Mouse (Mus musculus): ENCODE measurements around the gene Med1.
A peak's percentile ranks its signal among the peaks of the same experiment; 100 is the strongest.

Gene Med1

GRCm38 (mm10) chr11:98149304-98149750, 43.8 kb downstream of the Med1 start:
- DNase-seq (ENCODE audit: low spot score in 2 of 2) = peak; percentile 91 to 94

GRCm38 (mm10) chr11:98148551-98149301, 44.4 kb downstream of the Med1 start:
- peak in 1 of 2 experiments; percentile 24 for DNase-seq (ENCODE audit: low spot score in 2 of 2)

DNA sequence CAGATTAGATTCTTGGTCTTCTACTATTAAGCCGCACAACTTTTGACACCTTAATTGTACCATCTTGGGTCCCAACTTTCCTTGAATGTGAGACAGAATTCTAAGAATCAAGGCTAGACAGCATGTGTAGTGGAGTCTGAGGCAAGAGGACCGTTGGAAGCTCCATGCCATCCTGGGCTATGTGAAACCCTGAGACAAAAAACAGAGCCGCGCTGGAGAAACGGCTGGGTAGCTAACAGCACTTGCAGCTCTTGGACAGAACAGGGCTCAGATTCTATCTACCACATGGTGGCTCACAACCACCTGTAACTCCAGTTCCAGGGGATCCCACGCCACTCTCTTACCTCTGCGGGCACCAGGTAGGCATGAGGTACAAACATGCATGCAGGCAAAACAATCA, 47.2 kb downstream of the Med1 start:
- DNase-seq (ENCODE audit: low spot score in 2 of 2) = no peak

DNA sequence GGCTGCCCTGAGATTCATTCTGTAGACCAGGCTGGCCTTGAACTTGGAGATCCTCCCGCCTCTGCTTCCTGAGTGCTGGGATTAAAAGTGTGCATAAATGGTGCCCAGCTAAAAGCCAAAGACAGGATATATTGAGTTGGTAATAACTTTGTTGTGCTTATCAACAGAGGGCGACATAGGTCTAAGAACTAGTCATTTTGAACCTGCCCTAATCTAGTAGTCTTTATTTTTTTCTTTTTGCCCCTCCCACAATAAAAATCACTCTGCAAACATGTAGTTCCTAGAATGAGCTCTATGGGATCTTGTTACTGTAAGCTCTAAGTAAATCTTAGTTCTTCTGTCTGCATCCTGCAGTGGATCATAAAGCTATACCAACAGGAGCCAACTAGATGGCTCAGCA, 50.5 kb downstream of the Med1 start:
- DNase-seq (ENCODE audit: low spot score in 2 of 2) = no peak

GRCm38 (mm10) chr11:98138894-98139293, 54.2 kb downstream of the Med1 start:
- DNase-seq (ENCODE audit: low spot score in 2 of 2) = no peak

GRCm38 (mm10) chr11:98137836-98138235, 55.3 kb downstream of the Med1 start:
- DNase-seq (ENCODE audit: low spot score in 2 of 2) = no peak

DNA sequence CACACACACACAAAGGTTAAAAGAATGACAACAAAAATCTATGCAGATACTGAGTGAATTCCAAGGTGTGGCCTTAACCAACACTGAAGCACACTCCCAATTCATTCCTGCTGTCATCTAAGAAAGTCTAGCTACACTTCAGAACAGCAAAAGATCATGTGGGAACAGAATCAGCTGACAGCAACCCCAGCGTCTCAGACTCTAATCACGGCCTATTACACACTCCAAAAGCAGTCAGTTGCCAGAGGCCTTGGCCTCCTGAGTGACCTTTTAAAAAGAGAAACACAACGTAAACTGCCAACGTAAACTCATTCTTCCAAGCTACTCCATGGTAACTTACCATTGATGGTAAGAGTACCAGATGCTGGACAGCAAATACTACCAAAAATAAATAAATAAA, 58.1 kb downstream of the Med1 start:
- no peak for DNase-seq (ENCODE audit: low spot score in 2 of 2)

- no peak for DNase-seq (ENCODE audit: low spot score in 2 of 2)
Observed at GRCm38 (mm10) chr11:98123424-98123823, 69.7 kb downstream of the Med1 start.

DNA sequence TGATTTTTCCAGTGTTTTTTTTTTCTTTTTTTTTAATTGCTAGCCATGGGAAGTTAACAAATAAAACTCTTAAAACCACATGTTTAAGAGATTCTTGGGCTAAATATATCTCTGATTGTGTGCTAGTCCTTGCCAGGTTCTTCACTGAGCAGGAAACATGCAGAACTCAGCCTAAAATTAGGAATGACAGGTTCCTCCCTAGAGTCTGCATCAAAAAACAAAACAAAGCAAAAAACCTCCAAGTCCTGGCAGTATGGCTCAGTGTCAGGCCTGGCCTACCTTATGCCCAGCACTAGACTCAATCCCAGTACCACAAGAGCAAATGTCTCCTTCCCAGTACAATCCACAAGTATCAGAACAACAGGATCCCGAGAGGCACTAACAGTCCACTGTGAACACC, 78.7 kb downstream of the Med1 start:
- peak in 1 of 2 experiments; percentile 8 for DNase-seq (ENCODE audit: low spot score in 2 of 2)

DNA sequence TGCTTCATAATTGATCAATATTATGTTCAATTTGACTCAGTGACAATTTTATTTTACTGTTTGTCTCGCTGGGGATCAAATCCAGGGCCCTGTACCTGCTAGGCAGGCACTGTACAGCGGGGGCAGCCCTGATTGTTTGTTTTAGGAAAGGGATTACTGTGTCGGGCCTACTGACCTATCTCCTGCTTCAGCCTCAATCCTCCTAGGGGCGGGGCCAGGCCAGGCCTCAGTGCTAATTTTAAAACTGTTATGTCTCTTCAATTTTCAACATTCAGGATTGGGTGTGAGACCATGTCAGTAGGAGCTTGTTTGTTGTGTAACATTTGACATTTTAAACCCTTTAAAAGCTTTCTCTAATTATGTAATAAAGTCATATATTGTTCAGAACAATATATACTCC, 79.6 kb downstream of the Med1 start:
- DNase-seq (ENCODE audit: low spot score in 2 of 2) = no peak

DNA sequence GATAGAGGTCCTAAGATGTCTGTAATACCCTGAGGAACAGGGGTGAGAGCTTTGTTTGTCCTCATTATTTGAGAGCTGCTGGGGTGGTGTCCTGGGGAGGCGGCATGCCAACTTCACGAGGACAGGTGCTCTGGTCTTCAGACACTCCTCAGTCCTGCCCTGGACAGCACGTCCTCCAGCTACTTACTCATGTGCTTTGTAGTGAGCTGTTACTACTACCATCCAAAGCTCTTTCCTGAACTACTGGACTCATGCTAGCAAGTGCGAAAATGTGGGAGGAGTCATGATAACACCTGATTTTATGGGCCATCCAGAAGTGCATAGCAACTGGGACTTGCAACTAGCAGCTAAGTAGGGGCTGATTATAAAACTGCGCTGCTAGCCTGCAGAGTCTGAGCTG, 83.4 kb downstream of the Med1 start:
- DNase-seq (ENCODE audit: low spot score in 2 of 2) = no peak
